Mouse (Mus musculus) urinary bladder, postnatal 25 days (tissue): Measurements from ENCODE around the gene Mrtfb.

ENCODE experiments used
- DNase-seq: peaks from one replicate; pipeline ENCODE4 v3.0.0; 2022; ENCODE audit warnings: low spot score

Mrtfb gene

DNA sequence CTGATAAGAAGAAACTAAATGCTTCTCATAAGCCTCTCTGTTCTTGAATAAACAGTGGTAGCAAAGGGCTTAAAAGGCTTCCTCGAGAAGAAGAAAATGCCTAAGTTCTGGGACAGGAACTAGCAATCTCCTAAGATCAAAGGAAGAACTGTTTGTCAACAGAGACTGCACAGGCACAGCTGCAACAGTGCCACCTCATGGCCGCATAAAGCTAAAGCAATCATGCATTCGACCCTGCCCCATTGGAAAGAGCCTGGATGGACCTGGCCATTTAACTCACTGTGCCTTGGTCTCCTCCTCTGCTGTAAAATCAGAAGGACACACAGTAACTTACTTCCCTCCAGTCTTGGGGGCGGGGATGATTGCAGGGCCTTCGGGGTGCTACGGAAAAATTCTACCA is 184.2 kb downstream of the Mrtfb start:
- DNase-seq: peak; percentile 31

DNA sequence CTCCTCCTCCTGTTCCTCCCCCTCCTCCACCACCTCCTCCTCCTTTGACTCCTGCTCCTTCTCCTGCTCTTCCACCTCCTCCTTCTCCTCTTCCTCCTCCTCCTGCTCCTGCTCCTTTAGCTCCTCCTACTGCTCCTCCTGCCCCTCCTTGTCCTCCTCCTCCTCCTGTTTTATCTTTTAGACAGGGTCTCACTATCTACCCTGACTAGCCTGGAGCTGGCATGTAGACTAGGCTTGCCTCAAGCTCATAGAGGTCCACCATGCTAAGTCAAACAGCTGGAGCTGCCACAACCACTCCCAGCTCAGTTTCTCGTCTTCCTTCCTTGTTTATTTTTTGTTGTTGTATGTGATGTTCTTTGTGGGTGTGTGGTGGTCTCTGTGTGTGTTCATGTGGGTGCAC is 187.5 kb downstream of the Mrtfb start:
- DNase-seq: no peak

DNA sequence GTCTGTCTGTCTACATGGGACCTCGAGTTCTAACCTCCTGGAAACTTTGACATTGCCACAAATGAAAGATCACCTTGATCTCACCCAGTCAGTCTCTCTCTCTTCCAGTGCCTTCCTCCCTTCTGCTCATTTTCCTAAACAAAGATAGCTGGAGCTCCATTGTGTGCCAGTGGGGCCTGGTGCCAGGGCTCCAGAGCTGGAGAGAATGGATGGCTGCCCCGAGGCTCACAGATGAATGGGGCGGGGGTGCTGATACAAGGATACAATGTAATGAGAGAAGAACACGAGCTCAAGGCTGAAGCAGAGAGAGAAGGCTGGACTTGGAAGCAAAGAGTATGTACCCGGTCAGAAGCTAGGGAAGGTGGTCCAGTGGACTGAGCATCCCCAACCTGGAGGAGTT is 189.2 kb downstream of the Mrtfb start:
- no peak for DNase-seq

DNA sequence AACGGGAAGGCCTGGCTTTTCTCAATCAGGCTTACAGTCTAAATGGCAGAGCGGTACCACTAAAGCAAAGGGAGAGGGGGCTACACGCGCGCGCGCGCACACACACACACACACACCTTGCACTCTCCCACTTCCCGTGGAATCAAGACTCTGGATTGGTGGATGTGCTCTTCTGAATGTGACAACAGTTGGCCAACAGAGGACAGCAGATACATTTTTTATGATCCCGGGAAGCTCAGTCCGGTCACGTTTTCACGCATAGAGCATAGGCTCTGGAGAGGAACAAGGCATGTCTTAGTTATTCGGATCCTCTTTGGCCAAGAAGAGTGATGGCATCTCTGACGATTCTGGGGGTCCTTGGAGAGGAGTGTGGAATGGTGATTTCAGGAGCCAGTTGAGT is 190.2 kb downstream of the Mrtfb start:
- no peak for DNase-seq

DNA sequence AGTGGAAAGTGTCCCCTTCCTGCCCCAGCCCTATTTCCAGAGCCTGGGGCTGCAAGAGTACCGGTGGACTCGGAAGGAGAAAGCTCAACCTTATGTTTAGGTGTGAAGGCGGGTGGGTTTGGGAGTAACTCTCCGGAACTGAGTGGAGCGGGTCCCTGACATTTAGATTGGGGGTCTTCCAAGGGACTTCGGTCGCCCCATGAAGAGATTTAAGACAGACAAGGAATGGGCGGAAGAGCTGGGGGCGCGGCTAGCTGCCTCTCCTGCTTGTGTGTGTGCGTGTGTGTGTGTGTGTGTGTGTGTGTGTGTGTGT is 190.6 kb downstream of the Mrtfb start:
- no peak for DNase-seq

DNA sequence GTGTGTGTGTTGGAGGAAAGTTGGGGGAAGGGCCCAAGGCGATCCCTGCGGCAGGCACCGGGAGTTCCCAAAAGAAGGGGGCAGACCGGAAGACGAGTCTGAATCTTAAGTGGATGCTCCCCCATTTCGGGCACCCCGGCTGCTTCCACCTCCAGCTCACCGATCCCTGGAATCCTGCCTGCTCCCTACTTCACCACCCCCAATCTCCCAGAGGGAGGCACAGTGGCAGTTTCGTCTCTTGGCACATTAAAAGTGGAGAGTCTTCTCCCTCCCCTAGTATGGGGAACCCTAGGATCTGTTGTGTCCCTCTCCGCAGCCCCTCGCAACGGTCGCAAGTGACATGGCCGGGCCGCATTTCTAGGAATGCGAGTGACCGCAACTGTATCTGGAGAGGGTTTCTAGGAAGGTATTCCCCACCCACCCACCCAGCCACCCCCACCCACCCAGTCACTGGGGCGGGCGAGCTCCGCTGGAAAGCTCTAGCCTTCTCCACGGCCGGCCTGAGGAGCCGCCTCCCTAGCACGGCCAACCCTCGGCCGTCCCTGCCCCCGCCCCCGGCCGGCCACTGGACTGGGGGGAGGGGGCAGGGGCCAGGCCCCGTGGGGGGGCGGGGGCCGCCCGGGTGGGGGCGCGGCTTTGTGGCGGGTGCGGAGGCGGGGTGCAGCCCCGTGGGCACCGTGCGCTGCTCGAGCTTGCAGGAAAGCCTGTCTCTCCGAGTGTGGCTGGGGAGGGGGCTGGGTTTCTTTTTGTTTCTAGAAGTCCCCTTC is 191.2 kb downstream of the Mrtfb start:
- peak; percentile 43 for DNase-seq

DNA sequence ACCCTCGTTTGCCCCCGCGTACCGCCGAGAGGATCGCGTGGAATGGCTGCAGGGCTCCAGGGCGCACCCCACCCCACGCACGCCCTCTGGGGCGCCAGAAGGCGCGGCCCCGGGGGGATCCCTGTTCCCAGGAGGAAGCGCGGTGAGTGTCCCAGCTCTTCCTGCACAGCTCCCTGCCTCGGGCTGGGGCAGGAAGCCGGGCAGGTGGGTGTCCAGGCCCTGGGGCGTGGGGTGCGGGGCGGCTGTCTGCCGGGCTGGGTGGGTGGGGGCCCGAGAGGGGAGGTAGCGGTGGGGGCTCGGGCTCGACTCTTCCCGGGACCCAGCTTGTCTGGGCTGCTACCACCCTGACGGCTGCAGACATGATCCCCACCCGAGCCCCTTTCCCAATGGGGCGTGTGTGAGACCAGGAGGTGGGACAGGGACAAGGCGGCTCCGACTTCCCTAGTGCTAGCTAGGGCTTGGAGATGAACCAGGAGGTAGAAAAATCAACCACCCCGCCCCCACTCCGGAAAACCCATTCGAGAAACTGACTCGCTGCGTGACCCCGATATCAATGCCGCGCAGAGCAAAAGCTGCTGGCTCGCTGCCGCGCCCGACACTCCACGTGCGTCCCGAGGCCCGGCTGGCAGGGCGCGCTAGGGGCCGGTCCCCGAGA is 191.9 kb downstream of the Mrtfb start:
- DNase-seq: peak; percentile 43

DNA sequence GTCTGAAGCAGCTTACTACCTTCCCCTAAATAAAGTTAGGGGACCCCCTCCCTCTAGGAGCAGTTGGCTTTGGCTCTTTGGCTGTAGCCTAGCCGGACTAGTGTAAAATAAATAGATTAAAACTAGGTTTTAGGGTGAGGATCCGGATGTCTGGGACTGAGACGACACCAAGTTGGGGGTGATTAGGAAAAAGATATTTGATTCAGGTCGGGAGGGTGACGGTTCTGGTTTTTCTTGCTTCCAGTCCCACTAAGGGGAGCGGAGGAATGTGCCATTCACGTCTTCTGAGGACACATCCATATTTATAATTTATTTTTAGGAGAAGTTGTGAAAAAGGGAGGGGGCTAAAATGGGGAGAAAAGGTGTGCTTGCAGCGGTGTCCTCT is 192.4 kb downstream of the Mrtfb start:
- no peak for DNase-seq

DNA sequence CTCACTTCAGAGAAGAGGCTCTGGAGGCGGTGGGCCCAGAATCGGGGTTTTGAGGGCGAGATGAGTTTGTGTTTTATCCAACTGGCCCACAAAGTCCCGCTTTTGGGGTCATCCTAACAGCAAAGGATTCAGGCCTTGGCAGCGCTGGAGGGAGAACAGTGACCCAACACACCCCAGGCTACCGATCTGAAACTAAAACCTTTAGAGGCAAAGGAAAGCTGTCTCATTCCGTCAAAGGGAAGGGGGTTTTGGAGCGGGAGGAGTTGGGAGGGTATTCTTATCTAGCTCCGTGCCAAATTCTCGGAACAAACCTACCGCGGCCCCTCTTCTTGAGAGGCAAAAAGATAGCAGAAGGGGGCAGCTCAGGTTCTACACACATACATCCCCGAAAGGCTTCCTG is 193.2 kb downstream of the Mrtfb start:
- no peak for DNase-seq

DNA sequence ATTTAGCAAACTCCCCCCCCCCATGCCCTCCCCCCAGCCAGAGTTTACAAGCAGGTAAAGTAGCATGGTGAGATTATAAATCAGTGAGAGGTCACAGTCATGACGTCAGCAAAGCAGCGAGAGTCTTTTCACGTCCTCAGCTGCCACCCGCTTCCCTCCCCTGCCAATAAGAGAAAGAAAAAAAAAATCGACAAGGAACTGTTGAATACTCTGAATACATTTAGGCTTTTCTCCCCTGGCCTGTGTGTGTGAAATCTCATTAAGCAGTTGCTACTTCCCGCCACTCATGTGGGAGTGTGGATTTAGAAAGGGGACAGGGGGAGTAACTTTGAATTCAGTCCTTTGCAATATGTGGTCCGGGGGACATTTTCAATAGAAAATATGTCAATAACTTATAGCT is 194.6 kb downstream of the Mrtfb start:
- no peak for DNase-seq

DNA sequence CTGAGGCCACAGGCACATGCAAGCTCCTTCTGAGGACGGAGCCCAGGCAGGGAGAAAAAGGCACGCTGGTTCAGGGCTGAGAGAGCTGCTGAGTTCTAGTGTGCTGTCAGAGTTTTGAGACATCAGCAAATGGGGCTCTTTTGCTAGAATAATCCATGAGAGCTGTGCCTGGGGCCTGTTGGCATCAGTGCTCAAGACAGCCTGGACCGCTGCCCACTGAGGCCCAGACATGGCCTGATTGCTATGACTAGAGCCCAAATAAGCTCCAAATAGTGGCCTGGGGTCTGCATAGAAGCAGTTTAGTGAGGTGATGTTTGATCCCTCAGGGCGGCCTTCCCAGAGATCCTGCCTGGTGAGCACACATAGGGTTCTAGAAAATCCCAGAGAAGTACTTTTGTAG is 195.7 kb downstream of the Mrtfb start:
- no peak for DNase-seq

DNA sequence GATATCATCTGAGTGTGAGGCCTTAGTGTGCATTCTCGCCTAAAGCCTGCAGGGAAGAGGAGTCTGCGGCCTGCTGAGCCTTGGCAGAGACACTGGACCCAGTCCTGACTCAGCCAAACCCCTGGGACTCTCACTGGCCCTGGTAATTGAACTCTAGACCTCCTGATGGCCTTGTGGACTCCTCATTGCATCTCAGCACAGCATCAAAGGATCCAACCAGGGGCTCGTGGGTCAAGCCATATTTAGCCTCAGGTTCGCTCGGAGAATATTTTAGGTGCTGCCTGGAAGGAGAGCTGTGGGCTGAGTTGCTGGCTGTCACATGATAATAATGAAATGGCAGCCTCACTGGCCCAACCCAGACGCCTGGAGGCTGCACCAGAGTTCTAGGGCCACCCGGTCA is 196.4 kb downstream of the Mrtfb start:
- DNase-seq: no peak

DNA sequence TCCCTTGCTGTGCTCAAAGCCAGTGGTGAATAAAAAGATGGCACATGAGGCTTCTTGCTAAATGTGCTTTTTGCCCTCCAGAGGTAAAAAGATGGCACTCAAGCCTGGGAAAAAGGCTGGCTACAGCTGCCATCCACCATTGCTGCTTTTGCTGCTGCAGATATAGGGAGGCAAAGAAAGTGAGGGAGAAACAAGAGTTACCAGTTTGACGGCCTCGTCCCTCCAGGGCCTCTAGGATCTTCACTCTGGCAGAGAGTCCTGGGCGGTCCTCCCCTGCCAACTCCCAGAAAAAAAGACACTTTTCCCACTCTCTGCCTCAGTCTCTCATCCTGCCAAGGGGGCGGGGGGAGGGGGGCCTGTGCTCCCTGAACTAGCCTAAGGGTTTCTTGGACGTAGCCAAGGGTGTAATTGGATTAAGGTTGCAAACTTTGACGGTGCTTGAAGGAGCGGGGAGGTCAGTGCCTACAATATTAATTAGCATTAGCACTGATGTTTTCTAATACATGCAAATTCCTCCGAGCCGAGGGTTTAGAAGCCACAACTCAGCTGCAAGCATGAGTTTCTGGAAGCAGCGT is 197.8 kb downstream of the Mrtfb start:
- no peak for DNase-seq

DNA sequence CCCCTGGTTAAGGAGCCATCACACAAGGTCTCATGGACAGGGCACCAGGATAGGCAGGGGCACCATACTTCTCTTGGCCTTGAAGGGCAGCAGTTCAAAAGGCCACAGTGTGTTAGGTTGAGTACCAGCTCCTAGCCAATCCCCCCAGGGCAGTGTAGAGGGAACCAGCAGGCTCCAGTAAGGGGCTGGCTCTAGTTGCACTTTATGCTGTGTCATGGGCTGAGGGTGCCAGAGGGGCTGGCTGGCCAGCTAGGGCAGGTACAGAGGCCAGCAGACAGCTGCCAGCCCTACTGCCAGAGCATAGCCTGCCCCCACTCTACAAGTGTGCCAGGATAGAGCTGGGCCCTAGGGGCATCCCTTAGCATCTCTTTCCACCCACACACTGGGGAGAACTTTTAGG is 199.3 kb downstream of the Mrtfb start:
- DNase-seq: no peak

DNA sequence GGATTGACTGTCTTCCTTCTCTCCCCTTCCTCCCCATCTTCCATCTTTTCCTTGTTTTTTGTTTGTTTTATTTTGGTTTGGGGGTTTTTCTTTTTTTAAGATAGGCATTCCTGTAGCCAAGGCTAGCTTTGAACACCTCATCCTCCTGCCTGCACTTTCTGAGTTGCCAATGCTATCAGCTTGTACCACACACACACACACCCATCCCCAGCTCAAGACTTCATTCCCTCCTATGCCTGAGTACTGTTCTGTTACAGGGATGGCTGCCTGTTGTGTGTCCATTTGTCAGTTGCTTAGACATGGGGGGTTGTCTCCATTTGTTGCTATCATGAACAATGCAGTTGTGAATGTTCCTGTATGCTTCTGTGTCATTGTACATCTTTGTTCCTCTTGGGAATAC is 202.3 kb downstream of the Mrtfb start:
- no peak for DNase-seq

DNA sequence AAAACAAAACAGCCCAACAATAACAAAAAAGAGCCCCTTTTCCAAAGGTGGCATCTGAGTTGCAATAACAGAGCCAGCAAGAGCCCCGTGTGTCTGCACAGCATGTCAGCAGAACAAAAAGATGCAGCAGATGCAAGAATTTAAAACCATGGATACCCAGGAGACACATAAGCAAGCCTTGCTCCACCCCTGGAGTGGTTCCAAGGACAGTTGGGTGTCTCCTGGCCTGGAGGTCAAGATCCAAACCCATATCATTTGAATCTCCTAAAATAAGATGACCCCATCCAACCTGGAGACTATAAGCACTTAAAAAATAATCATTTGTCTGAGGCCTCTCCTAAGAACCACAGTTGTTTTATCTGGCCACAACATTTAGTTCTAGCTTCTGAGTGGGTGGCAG is 203.8 kb downstream of the Mrtfb start:
- no peak for DNase-seq

DNA sequence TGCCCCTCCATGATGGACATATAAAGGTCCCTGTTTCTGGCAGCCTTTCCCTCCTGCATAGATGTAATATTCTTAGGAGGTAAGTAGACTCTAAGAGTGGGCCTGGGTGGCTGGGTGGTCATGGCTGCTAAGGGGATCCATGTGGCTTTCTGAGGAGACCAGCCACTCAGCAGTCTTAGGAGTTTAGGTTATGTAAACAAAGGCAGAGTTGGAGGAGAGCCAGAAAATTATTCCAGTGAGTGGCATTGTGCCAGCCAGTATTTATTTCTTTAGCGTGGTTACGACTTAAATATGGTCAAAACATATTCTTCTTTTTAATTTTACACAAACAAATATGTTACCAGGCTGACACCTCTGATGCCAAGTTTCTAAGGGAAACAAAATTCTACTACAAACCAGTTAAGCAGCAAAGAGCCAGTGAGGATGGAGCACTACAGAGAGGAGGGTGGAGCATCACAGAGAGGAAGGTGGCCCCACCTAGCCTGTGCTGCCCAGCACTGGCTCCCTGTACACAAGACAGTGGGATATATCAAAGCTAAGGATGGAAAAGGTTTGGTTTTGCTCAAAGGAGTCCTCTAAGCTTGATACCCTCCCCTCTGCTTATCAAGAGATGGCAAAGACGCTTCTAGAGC is 204.6 kb downstream of the Mrtfb start:
- no peak for DNase-seq

DNA sequence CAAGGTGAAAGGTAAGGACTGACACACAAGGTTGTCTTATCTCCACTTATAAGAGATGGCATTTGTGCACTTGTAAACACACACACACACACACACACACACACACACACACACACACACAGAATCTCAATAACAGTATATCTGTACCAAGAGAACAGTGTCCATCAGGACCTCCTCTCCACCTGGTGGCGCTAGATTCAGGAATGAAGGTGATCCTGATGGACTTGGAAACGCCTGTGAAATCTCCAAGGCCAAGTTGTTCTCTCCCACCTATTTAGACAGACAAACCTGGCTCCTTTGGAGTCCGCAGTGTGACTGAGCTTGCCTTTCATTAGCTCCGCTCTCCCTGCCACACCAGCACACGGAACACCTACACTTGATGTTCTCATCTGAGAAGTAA is 208.4 kb downstream of the Mrtfb start:
- DNase-seq: no peak
